Comparison of ENCODE assay signal across 8 mouse cellular contexts in genomic region chr7:45682144-45683126, GRCm38 (mm10). TPM values are rescaled to one million over a fixed set of nuclear protein-coding genes. Genes with fewer than 3 reads are reported as not detected.
A peak's percentile ranks its signal among the peaks of the same experiment; 100 is the strongest.
DNase-seq lines count a peak whose midpoint lies in the region; ATAC-seq and TF ChIP-seq lines count a peak whose summit lies in the region.

No protein-coding gene starts in this region.

- H3K9me3 ChIP-seq in heart, embryonic 13.5 days: no peaks in the 10 kb centered on the region
- H3K9me3 ChIP-seq in kidney, embryonic 16.5 days (ENCODE audit: low read length): no peaks in the 10 kb centered on the region

- H3K79me2 ChIP-seq in liver, adult 2 months (ENCODE audit: control insufficient read depth, insufficient read depth, low read length): no peaks in the 10 kb centered on the region

- peak overlapping the region; percentile 74 for H3K9ac ChIP-seq in heart, embryonic 13.5 days
- H3K9ac ChIP-seq in kidney, embryonic 16.5 days (replicated peaks; ENCODE audit: low read length): peak overlapping the region; percentile 62
- H3K9ac ChIP-seq in liver, adult 2 months (ENCODE audit: low read depth, low read length): no peak overlapping the region

- H3K27me3 ChIP-seq in heart, embryonic 13.5 days (replicated peaks): peaks cover 17% of the 10 kb centered on the region; the same call in 1 of the 2 replicates
- H3K27me3 ChIP-seq in kidney, embryonic 16.5 days (ENCODE audit: insufficient read depth, low read length): no peaks in the 10 kb centered on the region
- H3K27me3 ChIP-seq in liver, adult 2 months (ENCODE audit: control insufficient read depth, insufficient read depth, low read length): no peaks in the 10 kb centered on the region

- DNase-seq in CD4-positive helper T cell, adult 2 months (ENCODE audit: low read depth, low spot score): peak; percentile 82
- peak; percentile 62 for DNase-seq in liver, adult 2 months (ENCODE audit: extremely low read depth, low read depth, low spot score)
- DNase-seq in spleen, postnatal 14 days (ENCODE audit: low spot score in 2 of 2): peak; percentile 58 to 81

- no peaks in the 10 kb centered on the region for H3K36me3 ChIP-seq in heart, embryonic 13.5 days
- H3K36me3 ChIP-seq in kidney, embryonic 16.5 days (ENCODE audit: insufficient read depth, low read length): no peaks in the 10 kb centered on the region
- H3K36me3 ChIP-seq in liver, adult 2 months (ENCODE audit: control insufficient read depth, insufficient read depth, low read length): no peaks in the 10 kb centered on the region

- peak overlapping the region; percentile 62 for H3K4me2 ChIP-seq in heart, embryonic 13.5 days
- H3K4me2 ChIP-seq in kidney, embryonic 16.5 days (replicated peaks; ENCODE audit: low read depth, low read length): peak overlapping the region; percentile 43

- no peak for TF ChIP-seq POLR2A in bone marrow macrophage, adult 2 months (IDR thresholded peaks at IDR 0.05; ENCODE audit: borderline replicate concordance, low read depth, low read length)
- TF ChIP-seq POLR2A in embryonic fibroblast, embryonic 13.5 days (IDR thresholded peaks at IDR 0.05; ENCODE audit: low read depth, low read length): peak; percentile 44; the same call in 1 of the 2 replicates
- TF ChIP-seq POLR2A in liver, adult 2 months (IDR thresholded peaks at IDR 0.05; ENCODE audit: extremely low read depth, insufficient read depth, low read length): no peak

- ATAC-seq in heart, embryonic 13.5 days (ENCODE audit: extremely low read depth, insufficient number of reproducible peaks, low FRiP score, low TSS enrichment): no peak; the same call in 1 of the 2 replicates
- peak; percentile 75 for ATAC-seq in kidney, embryonic 16.5 days (ENCODE audit: low FRiP score, low TSS enrichment)
- peak; percentile 79 for ATAC-seq in monocyte, adult 5-6 weeks (replicated peaks; ENCODE audit: insufficient number of reproducible peaks, low FRiP score, low TSS enrichment, poor library complexity, severe bottlenecking)

- WGBS in heart, embryonic 13.5 days: 27% methylated on average over 14 of the region's 14 CpGs
- 25% methylated on average over 14 of the region's 14 CpGs for WGBS in kidney, embryonic 16.5 days
- 33% methylated on average over 14 of the region's 14 CpGs for WGBS in liver, adult 2 months

- no peak overlapping the region for H3K27ac ChIP-seq in bone marrow macrophage, adult 2 months (ENCODE audit: insufficient read depth, low read depth, low read length)
- no peak overlapping the region for H3K27ac ChIP-seq in embryonic fibroblast, embryonic 13.5 days (ENCODE audit: insufficient read depth, low read length)
- peak overlapping the region; percentile 51; the same call in 1 of the 2 replicates for H3K27ac ChIP-seq in heart, embryonic 13.5 days (replicated peaks)
- H3K27ac ChIP-seq in kidney, embryonic 16.5 days (ENCODE audit: low read length): 0 out of 2 replicates have a peak overlapping the region, but pooled peaks have one; percentile 26
- H3K27ac ChIP-seq in liver, adult 2 months (replicated peaks; ENCODE audit: insufficient read depth, low read depth, low read length): no peak overlapping the region

- H3K4me3 ChIP-seq in bone marrow macrophage, adult 2 months (ENCODE audit: insufficient read depth, low read length): no peak overlapping the region
- no peak overlapping the region for H3K4me3 ChIP-seq in embryonic fibroblast, embryonic 13.5 days (ENCODE audit: insufficient read depth, low read length)
- 0 out of 2 replicates have a peak overlapping the region, but pooled peaks have one; percentile 22 for H3K4me3 ChIP-seq in heart, embryonic 13.5 days
- H3K4me3 ChIP-seq in kidney, embryonic 16.5 days (ENCODE audit: low read length): 0 out of 2 replicates have a peak overlapping the region, but pooled peaks have one; percentile 6
- no peak overlapping the region for H3K4me3 ChIP-seq in liver, adult 2 months (ENCODE audit: insufficient read depth, low read depth, low read length)

- TF ChIP-seq CTCF in bone marrow macrophage, adult 2 months (IDR thresholded peaks at IDR 0.05; ENCODE audit: low read depth, low read length): peak; percentile 92
- TF ChIP-seq CTCF in embryonic fibroblast, embryonic 13.5 days (IDR thresholded peaks at IDR 0.05; ENCODE audit: borderline replicate concordance, insufficient read depth, low read length): peak; percentile 99
- TF ChIP-seq CTCF in liver, adult 2 months (IDR thresholded peaks at IDR 0.05; ENCODE audit: low read depth, low read length): peak; percentile 99

- peaks cover 35% of the 10 kb centered on the region for H3K4me1 ChIP-seq in bone marrow macrophage, adult 2 months (ENCODE audit: control insufficient read depth, insufficient read depth, low read length)
- no peaks in the 10 kb centered on the region for H3K4me1 ChIP-seq in embryonic fibroblast, embryonic 13.5 days (ENCODE audit: control insufficient read depth, insufficient read depth, low read length)
- peaks cover 32% of the 10 kb centered on the region for H3K4me1 ChIP-seq in heart, embryonic 13.5 days
- peaks cover 21% of the 10 kb centered on the region for H3K4me1 ChIP-seq in kidney, embryonic 16.5 days (ENCODE audit: insufficient read depth, low read length)
- peaks cover 2% of the 10 kb centered on the region; the same call in 1 of the 2 replicates for H3K4me1 ChIP-seq in liver, adult 2 months (ENCODE audit: control insufficient read depth, insufficient read depth, low read length)

RNA-seq across cellular contexts. Expression of gene Ntn5, which starts 1.4 kb away (rescaled TPM):
- not detected in 2 replicates for polyA plus RNA-seq in bone marrow macrophage, adult 2 months (2012; ENCODE audit: insufficient read depth, insufficient read length, missing spikeins)
- polyA plus RNA-seq in embryonic fibroblast, embryonic 13.5 days (2011; ENCODE audit: insufficient read length, low read depth, missing spikeins): 0.58 TPM in 1 of 2 replicates, not detected in the other
- polyA plus RNA-seq in heart, embryonic 13.5 days (2015; fragmentation: Nextera tagmentation; extraction: Ambion mirVana): 0.11 TPM in 1 of 2 replicates, not detected in the other
- polyA plus RNA-seq in kidney, embryonic 16.5 days (2015; fragmentation: Nextera tagmentation; extraction: Ambion mirVana): 0.18 and 0.29 TPM in 2 replicates
- total RNA-seq in liver, adult 2 months (2014; rRNA removed): not detected in 2 replicates
- not detected in 2 replicates for polyA plus RNA-seq in liver, adult 2 months (2012; rRNA removed)
- not detected in 3 replicates for total RNA-seq in monocyte, adult 5-6 weeks (2017)

RNA-seq across cellular contexts. Expression of gene Sec1, which starts 11.8 kb away (rescaled TPM):
- not detected in 2 replicates for polyA plus RNA-seq in bone marrow macrophage, adult 2 months (2012; ENCODE audit: insufficient read depth, insufficient read length, missing spikeins)
- polyA plus RNA-seq in embryonic fibroblast, embryonic 13.5 days (2011; ENCODE audit: insufficient read length, low read depth, missing spikeins): 0.21 TPM in 1 of 2 replicates, not detected in the other
- 0.29 and 0.47 TPM in 2 replicates for polyA plus RNA-seq in heart, embryonic 13.5 days (2015; fragmentation: Nextera tagmentation; extraction: Ambion mirVana)
- polyA plus RNA-seq in kidney, embryonic 16.5 days (2015; fragmentation: Nextera tagmentation; extraction: Ambion mirVana): 0.22 and 0.24 TPM in 2 replicates
- total RNA-seq in liver, adult 2 months (2014; rRNA removed): not detected in 2 replicates
- polyA plus RNA-seq in liver, adult 2 months (2012; rRNA removed): not detected in 2 replicates
- not detected in 3 replicates for total RNA-seq in monocyte, adult 5-6 weeks (2017)

RNA-seq across cellular contexts. Expression of gene Fut2, which starts 16.2 kb away (rescaled TPM):
- not detected in 2 replicates for polyA plus RNA-seq in bone marrow macrophage, adult 2 months (2012; ENCODE audit: insufficient read depth, insufficient read length, missing spikeins)
- polyA plus RNA-seq in embryonic fibroblast, embryonic 13.5 days (2011; ENCODE audit: insufficient read length, low read depth, missing spikeins): not detected in 2 replicates
- 0.86 and 1.1 TPM in 2 replicates for polyA plus RNA-seq in heart, embryonic 13.5 days (2015; fragmentation: Nextera tagmentation; extraction: Ambion mirVana)
- polyA plus RNA-seq in kidney, embryonic 16.5 days (2015; fragmentation: Nextera tagmentation; extraction: Ambion mirVana): 0.32 and 0.57 TPM in 2 replicates
- 0.18 TPM in 1 of 2 replicates, not detected in the other for total RNA-seq in liver, adult 2 months (2014; rRNA removed)
- 0.05 and 0.14 TPM in 2 replicates for polyA plus RNA-seq in liver, adult 2 months (2012; rRNA removed)
- 1.4 TPM in 1 of 3 replicates, not detected in the others for total RNA-seq in monocyte, adult 5-6 weeks (2017)

RNA-seq across cellular contexts. Expression of gene Car11, which starts 17.2 kb away (rescaled TPM):
- 1.3 and 1.9 TPM in 2 replicates for polyA plus RNA-seq in bone marrow macrophage, adult 2 months (2012; ENCODE audit: insufficient read depth, insufficient read length, missing spikeins)
- 6.6 and 6.8 TPM in 2 replicates for polyA plus RNA-seq in embryonic fibroblast, embryonic 13.5 days (2011; ENCODE audit: insufficient read length, low read depth, missing spikeins)
- 5.4 and 6.0 TPM in 2 replicates for polyA plus RNA-seq in heart, embryonic 13.5 days (2015; fragmentation: Nextera tagmentation; extraction: Ambion mirVana)
- 10.7 and 11.6 TPM in 2 replicates for polyA plus RNA-seq in kidney, embryonic 16.5 days (2015; fragmentation: Nextera tagmentation; extraction: Ambion mirVana)
- total RNA-seq in liver, adult 2 months (2014; rRNA removed): 0.09 and 0.13 TPM in 2 replicates
- polyA plus RNA-seq in liver, adult 2 months (2012; rRNA removed): 0.59 and 1.6 TPM in 2 replicates
- not detected in 3 replicates for total RNA-seq in monocyte, adult 5-6 weeks (2017)

RNA-seq across cellular contexts. Expression of gene Dbp, which starts 22.5 kb away (rescaled TPM):
- 85.2 and 85.6 TPM in 2 replicates for polyA plus RNA-seq in bone marrow macrophage, adult 2 months (2012; ENCODE audit: insufficient read depth, insufficient read length, missing spikeins)
- polyA plus RNA-seq in embryonic fibroblast, embryonic 13.5 days (2011; ENCODE audit: insufficient read length, low read depth, missing spikeins): 15.9 and 17.0 TPM in 2 replicates
- 2.2 and 3.5 TPM in 2 replicates for polyA plus RNA-seq in heart, embryonic 13.5 days (2015; fragmentation: Nextera tagmentation; extraction: Ambion mirVana)
- polyA plus RNA-seq in kidney, embryonic 16.5 days (2015; fragmentation: Nextera tagmentation; extraction: Ambion mirVana): 4.1 and 4.3 TPM in 2 replicates
- total RNA-seq in liver, adult 2 months (2014; rRNA removed): 93.0 and 110 TPM in 2 replicates
- 8.6 and 17.0 TPM in 2 replicates for polyA plus RNA-seq in liver, adult 2 months (2012; rRNA removed)
- total RNA-seq in monocyte, adult 5-6 weeks (2017): 4.3 to 13.1 TPM (median 4.5 TPM) in 3 replicates

Comparison
In these comparisons a context has a peak if more than half of its experiments do, and no peak if none do; other contexts are left out.
1. H3K27ac ChIP-seq: peak in heart, embryonic 13.5 days (single experiment) and kidney, embryonic 16.5 days (single experiment); none in bone marrow macrophage, adult 2 months (single experiment), embryonic fibroblast, embryonic 13.5 days (single experiment) and liver, adult 2 months (single experiment).
2. H3K4me3 ChIP-seq: peak in heart, embryonic 13.5 days (single experiment) and kidney, embryonic 16.5 days (single experiment); none in bone marrow macrophage, adult 2 months (single experiment), embryonic fibroblast, embryonic 13.5 days (single experiment) and liver, adult 2 months (single experiment).
3. Peak in every context shown above with its lines, with median percentiles within 50 percentile points of each other: DNase-seq and CTCF ChIP-seq.